ENCODE assay signal across 27 mouse cellular contexts in genomic region chr3:102374381-102375060, GRCm38 (mm10).
DNase-seq lines count a peak whose midpoint lies in the region; ATAC-seq and TF ChIP-seq lines count a peak whose summit lies in the region.
"Had no signal": no experiment of that assay in that cellular context is flagged by ENCODE, and none has a peak within 500 bp of the region (broad histone marks: within the 10 kb centered on the region; RNA-seq: fewer than 3 reads in every experiment).

No protein-coding gene starts in this region.

- ATAC-seq in intestine, postnatal 0 days: no peak
- ATAC-seq: CD4-positive, CD25-positive, alpha-beta regulatory T cell, adult 4 months; forebrain, embryonic 15.5 days; Patski had no signal

- no peaks in the 10 kb centered on the region for H3K36me3 ChIP-seq in intestine, postnatal 0 days (ENCODE audit: control insufficient read depth, insufficient read depth)
- H3K36me3 ChIP-seq: embryonic facial prominence, embryonic 15.5 days; forebrain, embryonic 12.5 days; forebrain, embryonic 15.5 days; heart, embryonic 10.5 days; heart, embryonic 13.5 days; hindbrain, embryonic 12.5 days; hindbrain, embryonic 15.5 days had no signal

- H3K4me3 ChIP-seq in intestine, postnatal 0 days (ENCODE audit: low read depth, low read length): no peak overlapping the region
- H3K4me3 ChIP-seq: embryonic facial prominence, embryonic 15.5 days; erythroblast, embryonic 14.5 days; forebrain, embryonic 12.5 days; forebrain, embryonic 15.5 days; heart, adult 2 months; heart, embryonic 10.5 days; heart, embryonic 13.5 days; hindbrain, embryonic 12.5 days; hindbrain, embryonic 15.5 days had no signal

- no peak overlapping the region for H3K4me2 ChIP-seq in intestine, postnatal 0 days (replicated peaks; ENCODE audit: low read depth)
- H3K4me2 ChIP-seq: embryonic facial prominence, embryonic 15.5 days; forebrain, embryonic 12.5 days; forebrain, embryonic 15.5 days; heart, embryonic 13.5 days; hindbrain, embryonic 12.5 days; hindbrain, embryonic 15.5 days had no signal

- H3K4me1 ChIP-seq in intestine, postnatal 0 days (replicated peaks; ENCODE audit: control insufficient read depth, insufficient read depth, low read length): no peaks in the 10 kb centered on the region
- H3K4me1 ChIP-seq: embryonic facial prominence, embryonic 15.5 days; forebrain, embryonic 12.5 days; forebrain, embryonic 15.5 days; heart, embryonic 10.5 days; hindbrain, embryonic 12.5 days; hindbrain, embryonic 15.5 days had no signal

- no peak overlapping the region for H3K27ac ChIP-seq in intestine, postnatal 0 days (ENCODE audit: low read depth, low read length)
- H3K27ac ChIP-seq: embryonic facial prominence, embryonic 15.5 days; forebrain, embryonic 12.5 days; forebrain, embryonic 15.5 days; heart, adult 2 months; heart, embryonic 10.5 days; heart, embryonic 13.5 days; hindbrain, embryonic 12.5 days; hindbrain, embryonic 15.5 days had no signal

- no peaks in the 10 kb centered on the region for H3K9me3 ChIP-seq in intestine, postnatal 0 days (ENCODE audit: control insufficient read depth)
- H3K9me3 ChIP-seq: embryonic facial prominence, embryonic 15.5 days; forebrain, embryonic 15.5 days; heart, embryonic 10.5 days; heart, embryonic 13.5 days; hindbrain, embryonic 12.5 days; hindbrain, embryonic 15.5 days had no signal

- DNase-seq in 3134 (ENCODE audit: extremely low read depth, insufficient read length, low spot score) (peak; percentile 54), 3T3-L1 (ENCODE audit: low read depth, low spot score) (peak; percentile 92), NIH3T3 (ENCODE audit: low read depth) (peak; percentile 83)
- DNase-seq in kidney, adult 11 months: no peak
- DNase-seq in urinary bladder, postnatal 10 days (ENCODE audit: low spot score): no peak
- DNase-seq: adrenal gland, adult 2 months; adrenal gland, postnatal 14 days; B cell, adult 2 months; cerebellum, adult 11 months; cerebellum, adult 2 months; cerebellum, adult 9-11 months; cerebellum, postnatal 36 days; embryo, embryonic 11 days; gastrocnemius, postnatal 25 days; heart, adult 2 months; kidney, adult 18-20 months had no signal

- no peaks in the 10 kb centered on the region for H3K27me3 ChIP-seq in intestine, postnatal 0 days (replicated peaks; ENCODE audit: control insufficient read depth, insufficient read depth, low read length)
- H3K27me3 ChIP-seq: embryonic facial prominence, embryonic 15.5 days; forebrain, embryonic 12.5 days; forebrain, embryonic 15.5 days; heart, embryonic 13.5 days; hindbrain, embryonic 12.5 days; hindbrain, embryonic 15.5 days; Patski had no signal

- WGBS in intestine, postnatal 0 days: 83% methylated on average over 5 of the region's 5 CpGs

- H3K9ac ChIP-seq in intestine, postnatal 0 days (ENCODE audit: low read depth, low read length): no peak overlapping the region
- H3K9ac ChIP-seq: embryonic facial prominence, embryonic 15.5 days; forebrain, embryonic 12.5 days; forebrain, embryonic 15.5 days; heart, embryonic 13.5 days; hindbrain, embryonic 12.5 days; hindbrain, embryonic 15.5 days had no signal

- TF ChIP-seq CTCF in intestine, postnatal 0 days (IDR thresholded peaks at IDR 0.05; ENCODE audit: low read depth): no peak

Comparison
In these comparisons a context has a peak if more than half of its experiments do, and no peak if none do; other contexts are left out.
1. DNase-seq: peak in 3134 (single experiment), 3T3-L1 (single experiment) and NIH3T3 (single experiment); none in kidney, adult 11 months (single experiment) and urinary bladder, postnatal 10 days (single experiment).